Mouse (Mus musculus): ENCODE data around the gene Gm5737. TPM values are rescaled to one million over a fixed set of nuclear protein-coding genes. Genes with fewer than 3 reads are reported as not detected.

Gm5737 gene
- total and polyA plus RNA-seq, 3 experiments = not detected

DNA sequence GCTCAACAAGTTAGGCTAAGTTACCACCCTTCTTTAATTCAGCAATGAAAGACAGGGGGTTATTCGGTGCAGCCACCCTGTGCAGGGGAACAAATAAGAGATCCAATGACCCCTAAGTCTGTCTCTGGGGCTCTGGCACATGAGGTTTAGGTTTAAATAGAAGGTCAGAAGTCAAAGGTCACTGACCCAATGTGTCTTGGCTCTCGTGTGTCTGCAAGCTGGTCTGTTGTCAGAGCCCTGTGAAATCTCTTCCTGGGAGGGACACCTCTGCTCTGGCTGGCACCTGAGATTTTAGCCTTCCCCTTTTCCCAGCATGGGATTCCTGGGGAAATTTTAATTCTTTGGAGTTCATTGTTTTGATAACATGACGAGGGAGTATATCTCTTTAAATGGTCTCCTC, 50.0 kb downstream of the Gm5737 start:
- TF ChIP-seq GATA1 (IDR thresholded peaks at IDR 0.05; ENCODE audit: borderline replicate concordance, low read length) (no peak), GATA2 (IDR thresholded peaks at IDR 0.05; ENCODE audit: borderline replicate concordance, low read depth, low read length) (no peak), POLR2AphosphoS5 (IDR thresholded peaks at IDR 0.05; ENCODE audit: insufficient replicate concordance, low read depth, low read length) (no peak), TAL1 (conservative IDR thresholded peaks at IDR 0.05; ENCODE audit: low read depth, low read length) (no peak), CTCF (IDR thresholded peaks at IDR 0.05; ENCODE audit: low read depth, low read length) (no peak)
- H3K4me1 ChIP-seq (ENCODE audit: insufficient read depth, low read depth, low read length) = peaks cover 86% of the 10 kb centered on the region
- H3K9me3 ChIP-seq (replicated peaks) = no peaks in the 10 kb centered on the region
- no peaks in the 10 kb centered on the region for H3K27me3 ChIP-seq (ENCODE audit: insufficient read depth, low read length)
- H3K36me3 ChIP-seq (replicated peaks) = peaks cover 75% of the 10 kb centered on the region
- ATAC-seq (ENCODE audit: extremely low read depth, insufficient number of reproducible peaks, low FRiP score, poor library complexity, severe bottlenecking) (no peak), DNase-seq (ENCODE audit: low spot score) (no peak)
- H3K4me3 ChIP-seq (ENCODE audit: low read depth, low read length) = peak overlapping the region; percentile 48; the same call in 1 of the 2 replicates

DNA sequence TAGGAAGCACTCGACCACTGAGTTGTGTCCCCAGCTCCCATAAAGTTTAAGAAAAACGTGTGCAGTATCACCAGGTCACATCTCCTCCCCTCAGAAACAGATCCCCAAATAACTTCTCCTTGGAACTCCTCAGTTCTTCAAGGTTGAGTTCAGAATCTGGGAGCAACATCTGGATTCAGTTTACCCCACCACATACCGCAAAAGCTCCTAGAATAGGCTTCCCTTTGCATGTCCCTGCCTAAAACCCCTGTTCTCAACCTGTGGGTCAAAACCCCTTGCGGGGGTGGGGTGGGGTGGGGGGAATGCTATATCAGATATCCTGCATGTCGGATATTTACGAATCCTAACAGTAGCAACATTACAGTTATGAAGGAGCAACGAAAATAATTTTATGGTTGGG, 50.5 kb downstream of the Gm5737 start:
- no peak for ATAC-seq (ENCODE audit: extremely low read depth, insufficient number of reproducible peaks, low FRiP score, poor library complexity, severe bottlenecking)
- no peak overlapping the region; the same call in 1 of the 2 replicates for H3K4me3 ChIP-seq (ENCODE audit: low read depth, low read length)

DNA sequence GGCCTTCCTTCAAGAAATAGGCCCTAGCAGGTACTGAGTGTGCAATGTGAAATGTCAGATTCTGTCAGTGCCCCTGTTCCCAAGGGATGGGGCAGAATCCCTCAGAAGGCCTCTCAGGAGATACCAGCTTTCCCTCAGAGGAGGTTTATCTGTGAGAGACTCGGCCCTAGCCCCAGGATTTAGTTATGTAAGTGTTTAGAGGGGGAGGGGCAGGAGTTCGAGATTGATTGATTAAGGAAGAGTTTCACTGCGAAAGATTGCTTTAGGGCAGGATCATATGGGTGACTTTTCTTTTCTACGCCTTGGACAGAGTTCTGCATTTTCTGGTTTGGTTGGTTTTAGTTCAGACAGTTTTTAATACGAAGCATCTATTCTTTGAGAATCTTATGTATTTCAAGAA, 51.3 kb downstream of the Gm5737 start:
- no peaks in the 10 kb centered on the region for H3K27me3 ChIP-seq (ENCODE audit: insufficient read depth, low read length)
- peaks cover 88% of the 10 kb centered on the region for H3K4me1 ChIP-seq (ENCODE audit: insufficient read depth, low read depth, low read length)
- H3K9me3 ChIP-seq (replicated peaks) = no peaks in the 10 kb centered on the region
- H3K4me3 ChIP-seq (ENCODE audit: low read depth, low read length) = no peak overlapping the region; the same call in 1 of the 2 replicates
- TF ChIP-seq GATA1 (IDR thresholded peaks at IDR 0.05; ENCODE audit: borderline replicate concordance, low read length) (no peak), POLR2AphosphoS5 (IDR thresholded peaks at IDR 0.05; ENCODE audit: insufficient replicate concordance, low read depth, low read length) (no peak), GATA2 (IDR thresholded peaks at IDR 0.05; ENCODE audit: borderline replicate concordance, low read depth, low read length) (no peak), TAL1 (conservative IDR thresholded peaks at IDR 0.05; ENCODE audit: low read depth, low read length) (no peak)
- no peak for ATAC-seq (ENCODE audit: extremely low read depth, insufficient number of reproducible peaks, low FRiP score, poor library complexity, severe bottlenecking)
- H3K36me3 ChIP-seq (replicated peaks) = peaks cover 76% of the 10 kb centered on the region
- no peak for DNase-seq (ENCODE audit: low spot score)

More for the DNA sequence above, 50.5 kb downstream of the Gm5737 start:
- peaks cover 76% of the 10 kb centered on the region for H3K36me3 ChIP-seq (replicated peaks)
- peaks cover 88% of the 10 kb centered on the region for H3K4me1 ChIP-seq (ENCODE audit: insufficient read depth, low read depth, low read length)
- H3K9me3 ChIP-seq (replicated peaks) = no peaks in the 10 kb centered on the region
- H3K27me3 ChIP-seq (ENCODE audit: insufficient read depth, low read length) = no peaks in the 10 kb centered on the region
- no peak for DNase-seq (ENCODE audit: low spot score)
- TF ChIP-seq CTCF (IDR thresholded peaks at IDR 0.05; ENCODE audit: low read depth, low read length) = no peak
- peak; percentile 15; the same call in 1 of the 2 replicates for TF ChIP-seq TAL1 (conservative IDR thresholded peaks at IDR 0.05; ENCODE audit: low read depth, low read length)

DNA sequence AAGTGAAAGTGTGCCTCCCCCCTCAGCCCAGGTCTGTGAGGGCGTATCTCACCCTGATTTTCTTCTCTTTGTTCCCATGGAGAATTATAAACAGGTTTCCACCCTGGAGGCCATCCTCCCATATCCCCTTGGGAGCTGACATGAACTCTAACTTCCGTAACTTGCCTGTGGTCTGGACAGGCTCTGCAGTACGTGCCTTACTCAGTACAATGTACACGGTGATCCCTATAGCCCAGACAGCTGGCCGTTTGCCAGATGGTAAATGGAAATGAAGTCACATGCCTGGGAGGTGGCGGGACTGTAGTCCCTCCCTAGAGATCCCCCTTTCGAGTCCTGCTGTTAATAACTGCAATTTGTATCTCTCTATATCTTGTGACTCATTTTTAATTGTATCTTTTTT, 52.9 kb downstream of the Gm5737 start:
- Histone ChIP-seq H3K27me3 (ENCODE audit: insufficient read depth, low read length) (no peaks in the 10 kb centered on the region), H3K4me1 (ENCODE audit: insufficient read depth, low read depth, low read length) (peaks cover 94% of the 10 kb centered on the region), H3K4me3 (ENCODE audit: low read depth, low read length) (no peak overlapping the region; the same call in 1 of the 2 replicates), H3K36me3 (replicated peaks) (peaks cover 76% of the 10 kb centered on the region), H3K9me3 (replicated peaks) (no peaks in the 10 kb centered on the region)
- no peak for TF ChIP-seq CTCF (IDR thresholded peaks at IDR 0.05; ENCODE audit: low read depth, low read length)
- TF ChIP-seq GATA1 (IDR thresholded peaks at IDR 0.05; ENCODE audit: borderline replicate concordance, low read length) = no peak
- no peak for TF ChIP-seq GATA2 (IDR thresholded peaks at IDR 0.05; ENCODE audit: borderline replicate concordance, low read depth, low read length)
- ATAC-seq (ENCODE audit: extremely low read depth, insufficient number of reproducible peaks, low FRiP score, poor library complexity, severe bottlenecking) (peak; percentile 72), DNase-seq (ENCODE audit: low spot score) (peak; percentile 63)

DNA sequence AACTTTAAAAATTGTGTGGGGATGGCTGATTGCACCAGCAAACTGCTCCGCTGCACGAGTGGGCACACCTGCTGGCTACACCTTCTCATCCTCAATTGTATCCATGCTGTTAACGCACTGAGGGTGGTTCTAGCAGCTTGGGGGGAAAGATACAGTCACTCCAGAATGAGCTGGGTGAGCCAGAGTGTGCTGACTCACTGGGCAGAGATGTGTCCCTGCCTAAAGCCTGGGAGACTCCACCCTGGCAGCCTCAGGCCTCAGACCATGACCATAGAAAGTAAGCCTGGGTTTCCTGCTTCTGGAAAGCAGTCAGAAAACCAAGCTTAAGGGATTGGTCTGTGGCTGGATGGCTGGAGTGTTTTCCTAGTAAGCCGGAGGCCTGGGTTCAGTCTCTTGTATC, 53.7 kb downstream of the Gm5737 start:
- Histone ChIP-seq H3K9me3 (replicated peaks) (no peaks in the 10 kb centered on the region), H3K4me1 (ENCODE audit: insufficient read depth, low read depth, low read length) (peaks cover 92% of the 10 kb centered on the region), H3K27me3 (ENCODE audit: insufficient read depth, low read length) (no peaks in the 10 kb centered on the region), H3K4me3 (ENCODE audit: low read depth, low read length) (peak overlapping the region; percentile 48; the same call in 1 of the 2 replicates), H3K36me3 (replicated peaks) (peaks cover 76% of the 10 kb centered on the region)
- TF ChIP-seq CTCF (IDR thresholded peaks at IDR 0.05; ENCODE audit: low read depth, low read length) = no peak
- no peak for TF ChIP-seq POLR2AphosphoS5 (IDR thresholded peaks at IDR 0.05; ENCODE audit: insufficient replicate concordance, low read depth, low read length)
- TF ChIP-seq GATA2 (IDR thresholded peaks at IDR 0.05; ENCODE audit: borderline replicate concordance, low read depth, low read length) = no peak
- no peak for TF ChIP-seq TAL1 (conservative IDR thresholded peaks at IDR 0.05; ENCODE audit: low read depth, low read length)
- TF ChIP-seq GATA1 (IDR thresholded peaks at IDR 0.05; ENCODE audit: borderline replicate concordance, low read length) = no peak
- ATAC-seq (ENCODE audit: extremely low read depth, insufficient number of reproducible peaks, low FRiP score, poor library complexity, severe bottlenecking) (peak; percentile 17; the same call in 1 of the 2 replicates), DNase-seq (ENCODE audit: low spot score) (no peak)

DNA sequence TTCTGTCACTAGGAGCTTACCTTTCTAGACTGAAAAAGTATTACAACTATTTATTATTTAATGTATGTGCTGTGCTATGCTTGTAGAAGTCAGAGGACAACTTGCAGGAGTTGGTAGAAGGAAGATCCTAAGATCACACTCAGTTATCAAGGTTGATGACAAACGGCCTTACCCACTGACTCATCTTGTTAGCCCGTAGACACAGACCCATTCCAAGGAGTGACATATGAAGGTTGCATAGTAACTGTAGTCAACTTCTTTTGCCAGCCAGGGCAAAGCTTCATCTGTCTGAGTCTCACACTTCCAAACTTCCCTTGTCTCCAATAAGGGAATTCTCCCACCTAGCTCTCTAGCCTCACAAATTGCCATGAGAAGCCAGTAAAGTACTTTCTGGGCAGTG, 54.5 kb downstream of the Gm5737 start:
- Histone ChIP-seq H3K27me3 (ENCODE audit: insufficient read depth, low read length) (no peaks in the 10 kb centered on the region), H3K4me1 (ENCODE audit: insufficient read depth, low read depth, low read length) (peaks cover 94% of the 10 kb centered on the region), H3K9me3 (replicated peaks) (no peaks in the 10 kb centered on the region), H3K4me3 (ENCODE audit: low read depth, low read length) (no peak overlapping the region), H3K36me3 (replicated peaks) (peaks cover 85% of the 10 kb centered on the region)
- ATAC-seq (ENCODE audit: extremely low read depth, insufficient number of reproducible peaks, low FRiP score, poor library complexity, severe bottlenecking) (no peak), DNase-seq (ENCODE audit: low spot score) (no peak)
- TF ChIP-seq GATA1 (IDR thresholded peaks at IDR 0.05; ENCODE audit: borderline replicate concordance, low read length) = no peak
- no peak for TF ChIP-seq POLR2AphosphoS5 (IDR thresholded peaks at IDR 0.05; ENCODE audit: insufficient replicate concordance, low read depth, low read length)
- no peak for TF ChIP-seq TAL1 (conservative IDR thresholded peaks at IDR 0.05; ENCODE audit: low read depth, low read length)
- no peak for TF ChIP-seq GATA2 (IDR thresholded peaks at IDR 0.05; ENCODE audit: borderline replicate concordance, low read depth, low read length)
- TF ChIP-seq CTCF (IDR thresholded peaks at IDR 0.05; ENCODE audit: low read depth, low read length) = no peak

DNA sequence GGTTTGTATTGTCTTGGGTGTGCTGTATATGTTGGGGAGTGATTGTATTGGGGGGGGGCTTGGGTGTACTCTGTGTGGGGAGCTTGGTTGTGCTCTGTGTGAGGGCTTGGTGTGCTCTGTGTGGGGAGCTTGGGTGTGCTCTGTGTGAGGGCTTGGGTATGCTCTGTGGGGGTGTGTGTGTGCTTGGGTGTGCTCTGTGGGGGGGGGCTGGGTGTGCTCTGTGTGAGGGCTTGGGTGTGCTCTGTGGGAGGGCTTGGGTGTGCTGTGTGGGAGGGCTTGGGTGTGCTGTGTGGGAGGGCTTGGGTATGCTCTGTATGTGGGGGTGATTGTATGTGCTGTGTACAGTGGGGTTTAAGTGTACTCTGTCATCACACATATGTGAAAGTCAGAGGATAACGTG, 55.6 kb downstream of the Gm5737 start:
- Histone ChIP-seq H3K9me3 (replicated peaks) (no peaks in the 10 kb centered on the region), H3K4me3 (ENCODE audit: low read depth, low read length) (peak overlapping the region; percentile 33; the same call in 1 of the 2 replicates), H3K4me1 (ENCODE audit: insufficient read depth, low read depth, low read length) (peaks cover 87% of the 10 kb centered on the region), H3K36me3 (replicated peaks) (peaks cover 83% of the 10 kb centered on the region), H3K27me3 (ENCODE audit: insufficient read depth, low read length) (no peaks in the 10 kb centered on the region)
- no peak for ATAC-seq (ENCODE audit: extremely low read depth, insufficient number of reproducible peaks, low FRiP score, poor library complexity, severe bottlenecking)
- no peak for DNase-seq (ENCODE audit: low spot score)
- TF ChIP-seq GATA2 (IDR thresholded peaks at IDR 0.05; ENCODE audit: borderline replicate concordance, low read depth, low read length) = no peak
- no peak for TF ChIP-seq TAL1 (conservative IDR thresholded peaks at IDR 0.05; ENCODE audit: low read depth, low read length)
- TF ChIP-seq CTCF (IDR thresholded peaks at IDR 0.05; ENCODE audit: low read depth, low read length) = no peak
- TF ChIP-seq POLR2AphosphoS5 (IDR thresholded peaks at IDR 0.05; ENCODE audit: insufficient replicate concordance, low read depth, low read length) = no peak
- no peak for TF ChIP-seq GATA1 (IDR thresholded peaks at IDR 0.05; ENCODE audit: borderline replicate concordance, low read length)

Measured in G1E (cell line).